Mouse (Mus musculus): ENCODE measurements around the gene Mydgf. TPM values are rescaled to one million over a fixed set of nuclear protein-coding genes. Genes with fewer than 3 reads are reported as not detected.

The Mydgf gene
- polyA plus RNA-seq, 1 experiment from 2014 or later: 74.2 TPM

Small RNA genes within 50 kb of the gene (microRNA-seq; reads per million reads assigned to microRNA genes)
- not detected for gene Gm44397

Other genes starting within 250 kb of the Mydgf start
- 9.0 and 9.6 TPM in 2 replicates for gene Zfp119b, start 234.4 kb downstream of the Mydgf start, polyA plus RNA-seq (2015; fragmentation: Nextera tagmentation; extraction: Ambion mirVana)
- gene Ebi3, start 231.3 kb downstream of the Mydgf start, polyA plus RNA-seq (2015; fragmentation: Nextera tagmentation; extraction: Ambion mirVana): 4.1 and 5.1 TPM in 2 replicates
- 21.1 and 24.1 TPM in 2 replicates for gene Yju2, start 224.8 kb downstream of the Mydgf start, polyA plus RNA-seq (2015; fragmentation: Nextera tagmentation; extraction: Ambion mirVana)
- gene Shd, start 213.5 kb downstream of the Mydgf start, polyA plus RNA-seq (2015; fragmentation: Nextera tagmentation; extraction: Ambion mirVana): 150 and 161 TPM in 2 replicates
- gene Fsd1, start 197.4 kb downstream of the Mydgf start, polyA plus RNA-seq (2015; fragmentation: Nextera tagmentation; extraction: Ambion mirVana): 145 and 165 TPM in 2 replicates
- 6.4 and 7.4 TPM in 2 replicates for gene Stap2, start 178.3 kb downstream of the Mydgf start, polyA plus RNA-seq (2015; fragmentation: Nextera tagmentation; extraction: Ambion mirVana)
- gene Mpnd, start 178.2 kb downstream of the Mydgf start, polyA plus RNA-seq (2015; fragmentation: Nextera tagmentation; extraction: Ambion mirVana): 156 and 174 TPM in 2 replicates
- gene Sh3gl1, start 147.3 kb downstream of the Mydgf start, polyA plus RNA-seq (2015; fragmentation: Nextera tagmentation; extraction: Ambion mirVana): 112 and 114 TPM in 2 replicates
- gene Chaf1a, start 143.5 kb downstream of the Mydgf start, polyA plus RNA-seq (2015; fragmentation: Nextera tagmentation; extraction: Ambion mirVana): 6.3 and 8.0 TPM in 2 replicates
- 79.6 and 91.4 TPM in 2 replicates for gene Ubxn6, start 108.9 kb downstream of the Mydgf start, polyA plus RNA-seq (2015; fragmentation: Nextera tagmentation; extraction: Ambion mirVana)
- gene Hdgfl2, start 104.3 kb downstream of the Mydgf start, polyA plus RNA-seq (2015; fragmentation: Nextera tagmentation; extraction: Ambion mirVana): 140 and 150 TPM in 2 replicates
- gene Plin4, start 74.1 kb downstream of the Mydgf start, polyA plus RNA-seq (2015; fragmentation: Nextera tagmentation; extraction: Ambion mirVana): 0.03 and 0.11 TPM in 2 replicates
- gene Plin5, start 66.3 kb downstream of the Mydgf start, polyA plus RNA-seq (2015; fragmentation: Nextera tagmentation; extraction: Ambion mirVana): 0.83 and 0.93 TPM in 2 replicates
- 0.22 TPM in 1 of 2 replicates, not detected in the other for gene Lrg1, start 61.9 kb downstream of the Mydgf start, polyA plus RNA-seq (2015; fragmentation: Nextera tagmentation; extraction: Ambion mirVana)
- gene Sema6b, start 43.6 kb downstream of the Mydgf start, polyA plus RNA-seq (2015; fragmentation: Nextera tagmentation; extraction: Ambion mirVana): 10.9 and 11.1 TPM in 2 replicates
- gene Tnfaip8l1, start 21.4 kb downstream of the Mydgf start, polyA plus RNA-seq (2015; fragmentation: Nextera tagmentation; extraction: Ambion mirVana): 8.5 and 9.1 TPM in 2 replicates
- 25.7 and 26.3 TPM in 2 replicates for gene Dpp9, start 35.0 kb upstream of the Mydgf start, polyA plus RNA-seq (2015; fragmentation: Nextera tagmentation; extraction: Ambion mirVana)
- 16.6 and 19.1 TPM in 2 replicates for gene Fem1a, start 72.9 kb upstream of the Mydgf start, polyA plus RNA-seq (2015; fragmentation: Nextera tagmentation; extraction: Ambion mirVana)
- gene Ticam1, start 92.9 kb upstream of the Mydgf start, polyA plus RNA-seq (2015; fragmentation: Nextera tagmentation; extraction: Ambion mirVana): 1.5 and 1.7 TPM in 2 replicates
- 21.5 and 24.7 TPM in 2 replicates for gene Plin3, start 109.0 kb upstream of the Mydgf start, polyA plus RNA-seq (2015; fragmentation: Nextera tagmentation; extraction: Ambion mirVana)
- not detected in 2 replicates for gene Arrdc5, start 116.4 kb upstream of the Mydgf start, polyA plus RNA-seq (2015; fragmentation: Nextera tagmentation; extraction: Ambion mirVana)
- gene Uhrf1, start 119.4 kb upstream of the Mydgf start, polyA plus RNA-seq (2015; fragmentation: Nextera tagmentation; extraction: Ambion mirVana): 20.0 and 27.4 TPM in 2 replicates
- gene Kdm4b, start 142.1 kb upstream of the Mydgf start, polyA plus RNA-seq (2015; fragmentation: Nextera tagmentation; extraction: Ambion mirVana): 72.1 and 77.9 TPM in 2 replicates

Measured in neural tube, embryonic 13.5 days (tissue).